Mouse (Mus musculus) adrenal gland, adult 18-20 months (tissue): ENCODE measurements around the gene Nhlh1. TPM values are rescaled to one million over a fixed set of nuclear protein-coding genes. Genes with fewer than 3 reads are reported as not detected.

Source experiments
- DNase-seq, 2 experiments: peaks; one replicate each; pipeline ENCODE4 v3.0.0; 2021 to 2022; ENCODE audit warnings: low spot score in 2 of 2
- total RNA-seq, 2 experiments: library from RNA; stranded (reverse); gene quantifications; 1 replicate in 1 of 2; 2 replicates in 1 of 2; pipeline ENCODE4 v1.2.3; 2021

Gene Nhlh1
- total RNA-seq, 2 experiments from 2014 or later: not detected

DNA sequence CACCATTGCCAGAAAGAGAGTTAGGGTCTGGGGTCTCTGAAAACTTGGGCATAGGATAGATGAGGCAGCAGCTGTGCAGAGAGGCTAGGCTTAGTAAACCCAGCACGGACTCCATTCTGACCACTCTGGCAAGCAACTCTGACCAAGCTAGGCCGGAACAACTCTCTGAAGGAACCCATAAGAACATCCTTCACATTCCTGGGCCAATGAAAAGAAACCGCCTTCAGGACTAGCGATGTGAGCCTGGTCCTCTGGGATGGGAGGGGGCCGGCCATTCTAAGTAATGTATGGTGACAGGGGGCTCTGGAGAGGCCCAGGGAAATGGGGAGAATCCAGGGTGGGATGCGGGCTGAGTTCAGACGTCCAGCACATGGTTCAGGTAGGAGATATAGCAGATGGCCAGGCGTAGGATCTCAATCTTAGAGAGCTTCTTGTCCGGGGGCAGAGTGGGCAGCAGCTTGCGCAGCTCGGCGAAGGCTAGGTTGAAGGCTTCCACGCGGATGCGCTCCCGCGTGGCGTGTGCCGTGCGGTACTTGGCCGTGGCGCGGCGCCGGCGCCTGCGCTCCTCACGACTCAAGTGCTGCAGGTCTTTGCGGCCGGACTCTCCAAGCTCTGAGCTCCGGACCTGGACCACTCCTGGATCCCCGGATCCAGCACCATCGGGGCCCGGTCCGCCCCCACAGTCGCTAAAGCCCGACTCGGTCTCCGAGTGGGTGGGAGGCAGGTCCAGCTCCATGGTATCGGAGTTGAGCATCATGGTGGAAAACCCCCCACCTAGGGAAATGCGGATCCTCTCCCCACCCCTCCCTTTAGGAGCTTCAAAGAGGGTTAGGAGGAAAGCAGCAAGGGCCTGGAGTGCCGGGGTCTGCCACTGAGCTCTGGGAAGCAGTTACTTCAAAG is 3.6 kb downstream of the Nhlh1 start:
- no peak for DNase-seq

DNA sequence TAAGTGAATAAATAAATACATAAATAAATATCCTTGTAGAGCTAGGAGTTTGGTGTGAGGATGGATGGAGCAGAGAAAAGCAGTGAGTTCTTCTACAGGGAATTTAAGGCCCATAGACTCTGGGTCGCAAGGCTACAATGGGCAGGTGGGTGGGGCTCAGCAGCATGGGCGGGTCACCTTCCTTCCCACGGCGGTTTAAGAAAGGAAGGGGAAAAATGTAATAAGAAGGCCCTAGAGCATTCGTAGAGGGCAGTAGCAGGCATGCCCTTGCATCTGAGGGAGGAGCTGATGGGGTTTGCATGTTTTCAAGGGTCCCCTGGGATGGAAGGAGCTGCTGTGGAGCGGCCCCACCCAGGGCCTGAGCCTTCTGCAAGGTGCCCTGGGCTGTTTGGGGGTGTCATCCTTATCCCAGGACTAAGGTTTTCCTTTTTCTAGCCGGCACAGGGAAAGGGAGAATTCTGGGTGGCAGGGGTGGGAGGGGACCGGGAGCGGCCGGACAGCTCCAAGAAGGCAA is 4.5 kb downstream of the Nhlh1 start:
- no peak for DNase-seq

DNA sequence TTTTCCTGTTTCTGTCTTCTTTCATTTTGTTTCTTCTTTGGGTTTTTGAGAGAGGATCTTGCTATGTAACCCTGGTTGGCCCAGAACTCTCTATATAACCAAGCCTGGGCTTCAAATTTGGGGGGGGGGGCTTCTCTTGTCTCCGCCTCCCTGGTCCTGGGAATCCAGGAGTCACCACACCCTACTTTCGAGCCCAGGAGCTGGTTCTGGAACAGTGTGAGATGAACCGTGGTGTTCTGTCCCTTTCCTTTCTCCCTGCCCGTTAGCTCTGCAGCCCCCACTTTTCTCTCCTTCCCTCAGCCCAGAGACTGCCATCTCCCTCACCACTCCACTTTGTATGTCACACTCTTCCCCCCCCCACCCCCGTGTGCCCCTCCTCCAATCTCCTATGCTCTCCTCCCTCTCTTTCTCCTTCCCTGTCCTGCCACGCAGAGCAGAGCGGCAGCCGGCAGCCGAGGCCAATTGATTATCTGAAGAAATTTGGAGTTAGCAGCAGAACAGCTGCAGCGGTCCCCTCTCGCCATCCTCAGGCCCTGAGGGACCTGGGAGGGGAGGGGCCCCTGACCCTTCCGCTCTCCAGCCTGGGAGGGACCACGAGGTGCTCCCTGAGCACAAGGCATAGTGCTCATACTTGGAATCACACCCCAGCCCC is 8.1 kb downstream of the Nhlh1 start:
- no peak for DNase-seq

DNA sequence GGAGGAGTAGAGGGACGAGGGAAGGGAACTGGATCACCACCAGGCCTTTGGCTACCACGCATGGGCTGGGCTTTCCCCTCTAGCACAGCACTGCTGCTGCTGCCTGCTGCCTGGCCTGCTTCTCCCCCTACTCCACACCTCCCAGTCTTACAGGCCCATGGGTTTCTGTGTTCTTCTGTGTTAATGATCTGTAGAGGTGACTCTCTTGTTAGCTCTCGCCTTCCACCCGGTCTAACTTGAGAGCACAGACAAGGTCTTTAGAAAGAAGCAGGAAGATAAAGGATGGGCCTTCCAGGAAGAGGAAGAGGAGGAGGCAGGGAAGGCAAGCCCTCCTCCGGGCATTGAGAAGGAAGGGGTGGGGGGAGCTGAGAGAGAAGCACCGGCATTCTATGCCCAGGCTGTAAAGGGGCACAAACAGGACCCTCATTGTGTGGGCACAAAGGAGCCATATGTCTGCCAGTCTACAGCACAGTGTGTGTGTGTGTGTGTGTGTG is 9.1 kb downstream of the Nhlh1 start:
- DNase-seq: no peak

DNA sequence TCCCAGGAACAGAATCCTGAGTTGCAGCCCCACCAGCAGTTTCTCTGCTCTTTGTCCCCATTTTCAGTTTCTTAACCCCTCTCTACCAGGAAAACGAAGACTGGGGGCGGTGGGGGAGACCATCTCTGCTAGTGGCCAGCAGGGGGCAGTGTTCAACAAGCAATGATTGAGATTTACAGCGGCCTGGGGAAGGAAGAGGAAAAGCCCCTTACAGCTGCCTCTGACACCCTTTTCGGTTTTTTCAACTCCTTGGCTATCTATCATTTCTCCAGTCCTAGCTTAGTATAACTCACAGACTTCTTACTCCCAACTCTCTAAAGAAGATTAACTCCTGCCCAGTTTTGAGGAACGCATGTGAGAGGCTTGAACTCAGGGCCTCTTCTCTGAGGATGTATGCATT is 10.4 kb downstream of the Nhlh1 start:
- peak; percentile 58 to 68 for DNase-seq

DNA sequence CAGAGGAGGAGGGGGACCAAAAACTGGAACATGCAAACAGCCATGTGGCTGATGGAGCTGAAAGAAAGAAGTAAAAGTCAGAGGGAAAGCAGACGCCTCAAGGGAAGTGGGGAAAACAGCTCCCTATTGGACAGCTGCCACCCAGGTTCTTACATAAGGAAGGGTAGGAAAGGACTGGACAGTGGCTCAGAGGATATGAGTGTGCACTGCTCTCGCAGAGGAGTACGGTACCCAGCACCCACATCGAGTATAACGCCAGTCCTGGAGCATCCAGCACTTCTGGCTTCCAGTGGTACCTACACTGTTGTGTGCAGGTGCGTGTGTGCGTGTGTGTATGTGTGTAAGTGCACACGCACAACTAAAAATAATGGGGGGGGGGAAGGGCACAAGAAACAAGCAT is 11.0 kb downstream of the Nhlh1 start:
- no peak for DNase-seq

DNA sequence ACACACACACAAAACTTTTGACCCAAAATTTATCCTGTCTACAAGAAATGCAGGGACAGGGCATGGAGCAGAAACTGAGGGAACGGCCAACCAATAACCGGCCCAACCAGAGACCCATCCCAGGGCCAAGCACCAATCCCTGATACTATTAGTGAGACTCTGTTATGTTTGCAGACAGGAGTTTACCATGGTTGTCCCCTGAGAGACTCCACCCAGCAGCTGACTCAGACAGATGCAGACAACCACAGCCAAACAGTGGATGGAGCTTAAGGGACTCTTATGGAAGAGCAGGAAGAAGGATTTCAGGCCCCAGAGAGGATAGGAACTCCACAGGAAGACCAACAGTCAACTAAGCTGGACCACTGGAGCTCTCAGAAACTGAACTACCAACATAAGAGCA is 27.5 kb downstream of the Nhlh1 start:
- DNase-seq: no peak

DNA sequence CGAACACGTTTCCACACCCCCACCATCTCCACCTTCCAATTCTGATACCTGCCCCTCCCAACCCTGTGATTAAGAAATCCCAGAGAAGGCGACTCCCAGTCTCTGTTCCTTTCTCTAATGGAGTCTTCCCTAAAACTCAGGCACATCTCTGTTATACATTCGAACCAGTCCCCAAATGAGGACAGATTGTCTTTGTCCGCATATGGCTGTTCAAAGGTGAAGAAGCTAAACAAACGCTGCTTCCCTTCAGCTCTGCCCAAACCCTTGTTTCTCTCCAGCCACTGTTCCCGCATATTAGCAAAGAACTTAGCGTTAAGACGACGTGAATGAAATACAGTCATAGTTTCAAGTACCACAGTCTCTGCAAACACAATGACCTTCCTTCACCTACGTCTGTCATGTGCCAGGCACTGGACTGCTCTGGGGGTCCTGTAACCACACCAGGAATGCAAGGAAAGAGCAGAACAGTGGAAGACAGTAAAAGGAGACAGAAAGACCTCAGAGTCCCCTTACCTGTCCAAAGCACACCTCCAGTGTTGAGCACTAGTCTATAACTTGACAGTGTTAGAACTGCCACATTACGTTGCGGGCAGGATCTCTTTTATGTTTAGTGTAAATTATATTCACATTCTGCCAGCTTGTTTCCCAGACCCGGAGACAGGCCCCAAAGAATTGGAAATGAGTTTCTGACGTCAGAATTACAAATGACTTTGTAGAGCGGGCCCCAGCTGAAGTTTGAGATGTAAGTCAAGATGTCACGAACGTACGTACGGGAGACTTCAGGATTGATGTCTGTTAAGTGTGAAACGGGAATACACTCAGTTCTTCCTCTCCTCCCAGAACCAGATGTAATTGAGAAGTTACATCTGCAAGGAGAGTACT is 28.7 kb downstream of the Nhlh1 start, which contains the start of gene Vangl2:
Vangl2 (minus strand) TSS at position 51 of the 882 bp plus-strand sequence.
- no peak for DNase-seq

DNA sequence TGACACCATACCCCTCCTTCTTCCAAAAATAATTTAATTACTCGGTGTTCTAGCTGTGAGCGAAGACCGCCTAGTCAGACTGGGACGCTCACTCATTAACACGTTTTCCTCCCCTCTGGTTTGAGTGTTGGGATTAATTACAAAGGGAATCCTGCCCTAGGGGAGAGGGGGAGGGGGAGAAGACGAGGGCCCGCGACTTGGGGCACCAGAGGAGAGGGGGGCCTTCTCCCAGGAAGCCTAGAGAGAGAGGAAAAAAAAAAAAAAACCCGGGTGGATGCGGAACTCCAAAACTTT is 29.6 kb downstream of the Nhlh1 start:
- no peak for DNase-seq

DNA sequence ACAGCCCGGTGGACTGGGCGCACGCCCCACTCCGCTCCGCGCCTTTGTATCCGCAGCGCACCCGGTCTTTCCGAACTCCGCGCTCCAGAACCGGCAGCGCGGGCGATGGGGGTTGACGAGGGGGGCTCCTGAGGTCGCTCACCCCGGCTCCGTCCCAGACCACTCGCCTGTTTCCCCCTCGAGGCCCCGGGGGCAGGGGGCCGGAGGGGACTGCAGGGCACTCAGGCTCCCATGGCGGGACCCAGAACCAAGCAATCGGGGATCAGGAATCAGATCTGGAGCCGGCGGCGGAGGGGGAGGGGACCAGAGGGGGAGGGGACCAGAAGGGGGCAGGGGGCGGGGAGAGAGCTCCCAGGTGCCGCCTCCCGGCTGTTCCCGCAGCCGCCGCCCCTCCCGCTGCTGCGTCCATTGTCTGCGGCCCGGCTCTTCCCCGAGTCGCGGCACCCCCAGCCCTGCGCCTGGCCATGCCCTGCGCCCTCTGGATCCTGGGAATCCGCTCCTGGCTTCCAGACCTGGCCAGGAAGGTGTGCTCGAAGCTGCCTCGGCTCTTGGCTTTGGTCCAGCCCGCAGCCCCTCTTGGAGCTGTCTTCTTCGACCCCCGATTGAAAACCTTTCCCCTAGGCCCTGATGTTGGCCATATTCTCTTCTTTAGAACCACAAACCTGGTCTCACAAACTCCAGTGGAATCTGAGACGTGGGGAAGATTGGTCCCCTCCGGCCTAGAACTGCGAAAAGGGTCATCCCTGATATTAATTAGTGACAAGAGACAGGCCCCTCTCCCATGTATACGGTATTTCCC is 30.2 kb downstream of the Nhlh1 start:
- peak; percentile 81 to 87 for DNase-seq

DNA sequence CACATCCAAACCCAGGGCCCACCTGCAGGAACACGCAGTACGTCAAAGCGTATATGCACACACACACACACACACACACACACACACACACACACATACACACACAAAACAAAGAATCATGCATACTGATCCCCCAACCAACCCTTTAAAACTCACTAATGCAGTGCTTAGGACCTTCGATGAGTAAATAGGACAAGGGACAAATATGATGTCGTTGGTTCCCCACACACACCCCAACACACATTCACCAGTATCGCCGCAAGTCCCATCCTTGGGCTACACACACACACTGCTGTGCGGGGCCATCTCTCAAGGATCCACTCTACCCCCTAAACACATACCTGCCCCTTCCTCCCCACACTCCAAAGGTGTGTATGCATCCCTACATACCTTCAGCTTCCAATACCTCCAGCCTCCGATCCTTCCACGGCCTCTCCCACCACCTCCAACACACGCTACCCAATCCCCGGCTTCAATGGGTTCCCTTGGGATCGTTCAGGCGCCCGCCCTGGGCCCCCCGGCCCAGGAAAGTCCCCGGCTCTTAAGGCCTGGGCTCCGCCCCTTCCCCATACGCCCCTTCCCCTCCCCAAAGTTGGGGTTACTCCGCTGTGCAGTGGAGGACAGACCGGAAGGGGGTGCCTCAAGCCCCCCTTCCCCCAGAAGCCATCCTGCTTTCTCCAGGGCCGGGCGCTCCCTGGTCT is 31.0 kb downstream of the Nhlh1 start:
- no peak for DNase-seq

DNA sequence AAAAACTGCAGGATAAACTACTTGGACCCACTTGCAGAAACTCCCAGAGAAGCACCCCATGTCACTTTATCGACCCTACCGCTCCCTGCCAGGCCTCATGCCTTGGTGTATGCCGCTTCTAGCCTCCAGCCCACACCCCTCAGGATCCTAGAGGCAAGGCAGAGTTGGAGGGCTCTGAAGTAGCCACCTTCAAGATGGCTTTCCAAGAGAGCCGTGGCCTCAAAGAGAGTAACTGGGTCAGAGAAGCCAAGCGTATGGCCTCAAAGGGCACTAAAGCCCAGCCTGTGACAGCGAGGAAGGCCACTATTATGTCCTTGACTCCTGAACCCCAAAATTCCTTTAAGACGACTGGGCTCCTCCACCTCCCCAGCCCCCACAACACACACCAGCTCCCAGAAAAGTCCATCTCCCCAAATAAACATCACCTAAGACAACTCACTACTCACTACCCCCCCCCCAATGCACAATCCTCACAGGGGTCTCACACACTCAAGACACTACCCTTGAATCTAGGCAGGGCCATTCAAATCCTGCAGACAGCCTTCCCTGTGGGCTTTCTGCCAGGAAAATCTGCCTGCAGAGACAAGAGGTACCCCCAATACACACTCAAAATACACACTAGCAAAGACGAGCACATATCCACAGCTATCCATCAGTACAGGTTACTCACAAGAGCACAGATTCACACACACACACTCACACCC is 32.0 kb downstream of the Nhlh1 start:
- no peak for DNase-seq

DNA sequence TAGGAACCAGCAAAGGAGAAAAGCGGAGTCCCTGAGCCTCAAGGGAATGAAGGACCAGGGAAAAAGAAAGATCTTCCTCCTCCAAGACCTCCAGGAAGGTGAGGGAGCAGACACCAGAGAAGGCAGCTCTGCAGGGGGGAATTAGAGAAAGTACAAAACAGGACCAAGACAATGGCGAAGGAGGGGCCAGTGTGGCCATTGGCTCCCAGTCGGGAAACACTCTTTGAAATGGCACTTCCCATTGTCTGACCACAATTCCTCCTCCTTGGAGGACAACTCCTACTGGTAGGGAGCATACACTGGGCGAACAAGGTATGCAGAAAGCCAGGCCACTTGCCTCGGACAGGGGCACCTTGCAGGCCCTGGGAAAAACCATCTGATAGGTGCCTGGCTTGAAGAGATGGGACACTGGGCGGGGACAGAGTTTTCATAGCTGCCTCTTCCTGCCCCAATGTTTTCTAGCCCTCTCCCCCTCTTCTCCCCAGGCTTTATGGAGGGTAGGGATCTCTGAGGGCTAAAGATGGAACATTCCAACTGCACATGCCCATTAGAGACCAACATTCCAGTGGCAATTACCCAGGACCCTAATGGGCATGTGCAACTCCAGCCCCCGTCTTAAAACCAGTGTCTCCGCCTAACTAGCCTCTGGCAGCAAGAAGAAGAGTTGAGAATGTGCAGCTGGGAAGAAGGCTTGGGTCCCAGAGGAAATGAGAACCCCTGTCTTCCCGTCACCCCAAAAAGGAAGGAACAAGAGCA is 33.1 kb downstream of the Nhlh1 start:
- DNase-seq: peak in 1 of 2 experiments; percentile 8

DNA sequence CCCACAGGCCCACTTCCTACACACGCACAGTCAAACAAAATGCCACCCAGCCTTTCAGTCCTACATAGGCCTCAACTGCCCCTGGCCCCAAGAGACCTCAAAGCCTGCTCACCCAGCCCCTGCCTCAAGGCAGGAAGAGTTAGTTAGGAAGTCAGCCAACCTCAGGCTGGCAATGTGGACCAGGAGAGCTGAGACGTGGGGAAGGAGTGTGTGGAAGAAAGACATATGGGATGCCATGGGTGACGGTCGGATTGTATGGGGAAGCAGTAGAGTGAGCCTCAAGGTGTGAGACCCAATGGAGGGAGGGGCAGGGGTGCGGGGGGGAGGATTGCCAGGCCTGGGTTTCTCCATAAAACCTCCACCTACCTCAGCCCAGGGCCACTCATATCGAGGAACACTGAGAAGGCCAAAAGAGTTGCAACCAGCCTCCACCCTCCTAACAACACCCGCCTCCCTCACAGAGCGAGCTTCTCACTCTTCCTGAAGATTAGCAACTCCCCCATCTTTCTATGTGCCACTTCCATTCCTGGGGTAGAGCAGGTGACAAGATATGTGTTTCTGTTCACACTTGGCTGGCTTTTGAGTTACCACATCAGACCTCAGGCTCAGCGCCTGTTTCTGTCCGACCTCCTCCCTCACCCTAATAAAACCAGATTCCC is 37.4 kb downstream of the Nhlh1 start:
- DNase-seq: no peak

DNA sequence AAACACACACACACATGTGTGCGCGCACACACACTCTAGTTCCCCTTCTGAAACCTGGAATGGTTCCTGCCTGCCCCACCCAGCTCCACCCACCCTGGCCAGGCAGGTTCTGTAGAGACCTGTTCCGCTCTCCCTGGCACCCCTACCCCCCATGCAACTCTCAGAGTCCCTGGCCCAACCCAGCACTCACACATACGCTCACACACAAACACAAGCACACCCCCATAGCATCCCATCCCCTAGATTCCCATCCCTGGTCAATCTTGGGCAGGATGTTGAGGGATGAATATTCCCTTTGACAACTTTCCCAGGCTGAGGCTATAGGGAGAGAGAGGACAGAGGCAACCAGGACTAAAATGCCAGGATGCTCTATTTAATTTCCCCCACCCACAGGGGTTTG is 38.0 kb downstream of the Nhlh1 start:
- no peak for DNase-seq

DNA sequence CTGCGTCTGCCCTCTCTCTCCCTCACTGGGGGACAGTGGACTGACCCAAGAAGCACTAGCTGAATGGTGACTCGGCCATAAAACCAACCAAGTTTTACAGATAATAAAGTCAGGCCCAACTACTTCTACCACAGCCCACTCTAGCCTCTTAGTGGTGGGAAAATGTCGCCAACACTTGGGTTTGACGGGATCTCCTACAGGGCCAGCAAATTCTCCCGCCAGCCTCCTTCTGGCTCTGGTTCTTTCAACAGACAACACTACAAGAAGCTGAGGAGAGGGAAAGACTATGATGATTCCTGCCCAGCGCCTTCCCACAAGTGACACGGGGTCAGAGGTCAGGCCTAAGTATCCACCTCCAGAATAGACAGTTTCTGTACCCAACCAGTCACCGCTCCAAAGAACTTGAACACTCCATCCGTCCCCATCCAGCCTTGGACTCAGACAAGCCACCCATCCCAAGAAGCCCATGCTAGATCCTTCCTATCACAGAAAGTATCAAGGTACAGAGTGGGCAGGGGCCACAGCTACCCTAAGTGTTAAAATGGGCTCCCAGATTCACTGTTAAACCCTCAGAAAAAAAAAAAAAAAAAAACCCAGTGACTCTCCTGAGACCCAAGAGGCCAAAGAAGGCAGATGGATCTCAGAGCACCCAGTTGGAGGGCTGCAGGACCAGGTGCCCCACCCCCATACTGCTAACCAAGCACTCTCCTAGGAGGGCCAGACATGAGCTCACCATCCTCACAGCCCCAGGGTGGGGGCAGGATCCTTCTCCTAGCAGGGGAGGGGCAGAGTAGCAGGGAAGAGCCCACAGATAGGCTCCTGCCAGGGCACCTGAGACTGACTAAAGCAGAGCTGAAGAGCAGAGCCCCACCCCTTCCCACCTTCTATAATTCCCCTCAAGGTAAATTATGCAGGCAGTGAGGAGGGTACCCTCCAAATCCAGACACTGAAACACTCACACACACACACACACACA is 38.7 kb downstream of the Nhlh1 start:
- DNase-seq: no peak
